Mouse (Mus musculus) neural tube, embryonic 13.5 days (tissue): ENCODE measurements around the gene Bsg. TPM values are rescaled to one million over a fixed set of nuclear protein-coding genes. Genes with fewer than 3 reads are reported as not detected.

ENCODE experiments used
- ATAC-seq: fragments of 200-750 bp; cut with Nextera tagmentation; 2 replicates; pipeline ENCODE4 v1.8.0; 2017; ENCODE audit warnings: low read depth, mild to moderate bottlenecking, moderate TSS enrichment, moderate library complexity
- H3K27ac ChIP-seq: fragments of 300-500 bp; sonication (generic); replicated peaks from 2 replicates; pipeline ENCODE4 v1.5.1; 2015; ENCODE audit warnings: moderate library complexity, mild to moderate bottlenecking, inconsistent platforms
- H3K27me3 ChIP-seq: fragments of 300-500 bp; sonication (generic); 2 replicates; pipeline ENCODE4 v1.6.1; 2015; ENCODE audit warnings: mild to moderate bottlenecking, inconsistent platforms
- H3K36me3 ChIP-seq: fragments of 300-500 bp; sonication (generic); 2 replicates; pipeline ENCODE4 v1.6.1; 2015; ENCODE audit warnings: mild to moderate bottlenecking, inconsistent platforms
- H3K4me1 ChIP-seq: fragments of 300-500 bp; sonication (generic); replicated peaks from 2 replicates; pipeline ENCODE4 v1.6.1; 2015; ENCODE audit warnings: inconsistent platforms
- H3K4me2 ChIP-seq: fragments of 300-500 bp; sonication (generic); 2 replicates; pipeline ENCODE4 v1.6.1; 2015; ENCODE audit warnings: inconsistent platforms, mild to moderate bottlenecking, moderate library complexity
- H3K4me3 ChIP-seq: fragments of 300-500 bp; sonication (generic); 2 replicates; pipeline ENCODE4 v1.5.1; 2015; ENCODE audit warnings: mild to moderate bottlenecking, inconsistent platforms
- H3K9ac ChIP-seq: fragments of 300-500 bp; sonication (generic); 2 replicates; pipeline ENCODE4 v1.6.1; 2015; ENCODE audit warnings: moderate library complexity, mild to moderate bottlenecking, inconsistent platforms
- H3K9me3 ChIP-seq: fragments of 300-500 bp; sonication (generic); 2 replicates; pipeline ENCODE4 v1.6.1; 2016; ENCODE audit warnings: inconsistent platforms
- WGBS: fragments of 180-500 bp; shearing (Covaris S2); methylation state at CpG from one replicate; pipeline ENCODE4 v1.1.7; 2015; 5-methylcytosine and 5-hydroxymethylcytosine counted together
- polyA plus RNA-seq: library from polyadenylated mRNA; unstranded; fragments of >200 nt; fragmentation: Nextera tagmentation; extraction: Ambion mirVana; gene quantifications from 2 replicates; pipeline ENCODE4 v1.2.1, GENCODE M21; 2015

The Bsg gene
- polyA plus RNA-seq, 1 experiment from 2014 or later: 762 TPM

- Histone ChIP-seq H3K4me1 (no peaks in the 10 kb centered on the region), H3K27ac (no peak overlapping the region), H3K9ac (no peak overlapping the region), H3K27me3 (no peaks in the 10 kb centered on the region), H3K4me2 (no peak overlapping the region), H3K4me3 (no peak overlapping the region), H3K36me3 (peaks cover 28% of the 10 kb centered on the region), H3K9me3 (0 out of 2 replicates have a peak, but pooled peaks cover 2% of the 10 kb centered on the region)
- WGBS: 76% methylated on average over 28 of the region's 28 CpGs
- no peak for ATAC-seq
Measured at GRCm38 (mm10) chr10:79728323-79729249, 24.3 kb downstream of the Bsg start.

- H3K4me1 ChIP-seq: no peaks in the 10 kb centered on the region
- no peak overlapping the region for H3K27ac ChIP-seq
- H3K36me3 ChIP-seq: peaks cover 36% of the 10 kb centered on the region
- WGBS: 81% methylated on average over 13 of the region's 13 CpGs
- H3K27me3 ChIP-seq: 0 out of 2 replicates have a peak, but pooled peaks cover under 1% of the 10 kb centered on the region
- ATAC-seq: no peak
- H3K4me3 ChIP-seq: no peak overlapping the region
- 0 out of 2 replicates have a peak, but pooled peaks cover 2% of the 10 kb centered on the region for H3K9me3 ChIP-seq
- H3K4me2 ChIP-seq: no peak overlapping the region
- H3K9ac ChIP-seq: no peak overlapping the region
Measured at GRCm38 (mm10) chr10:79729357-79729965, 25.2 kb downstream of the Bsg start.

GRCm38 (mm10) chr10:79732500-79732899, 28.2 kb downstream of the Bsg start:
- no peak overlapping the region for H3K9ac ChIP-seq
- H3K4me1 ChIP-seq: no peaks in the 10 kb centered on the region
- ATAC-seq: no peak
- peaks cover 67% of the 10 kb centered on the region for H3K36me3 ChIP-seq
- peaks cover 20% of the 10 kb centered on the region for H3K27me3 ChIP-seq
- H3K4me3 ChIP-seq: no peak overlapping the region
- H3K27ac ChIP-seq: no peak overlapping the region
- WGBS: 90% methylated on average over 1 of the region's 1 CpGs
- 0 out of 2 replicates have a peak, but pooled peaks cover 19% of the 10 kb centered on the region for H3K9me3 ChIP-seq
- H3K4me2 ChIP-seq: no peak overlapping the region

GRCm38 (mm10) chr10:79733847-79734246, 29.6 kb downstream of the Bsg start:
- no peak overlapping the region for H3K4me2 ChIP-seq
- H3K9me3 ChIP-seq: peaks cover 30% of the 10 kb centered on the region
- 96% methylated on average over 15 of the region's 15 CpGs for WGBS
- H3K36me3 ChIP-seq: peaks cover 80% of the 10 kb centered on the region
- no peak overlapping the region for H3K4me3 ChIP-seq
- no peak for ATAC-seq
- no peak overlapping the region for H3K27ac ChIP-seq
- no peaks in the 10 kb centered on the region for H3K4me1 ChIP-seq
- H3K9ac ChIP-seq: no peak overlapping the region
- peaks cover 20% of the 10 kb centered on the region for H3K27me3 ChIP-seq

GRCm38 (mm10) chr10:79735361-79735760, 31.1 kb downstream of the Bsg start:
- Histone ChIP-seq H3K9me3 (peaks cover 44% of the 10 kb centered on the region), H3K4me3 (no peak overlapping the region), H3K4me1 (no peaks in the 10 kb centered on the region), H3K9ac (no peak overlapping the region), H3K27me3 (peaks cover 20% of the 10 kb centered on the region), H3K36me3 (peaks cover 95% of the 10 kb centered on the region), H3K4me2 (no peak overlapping the region), H3K27ac (no peak overlapping the region)
- 21% methylated on average over 51 of the region's 52 CpGs for WGBS
- ATAC-seq: no peak

- H3K27ac ChIP-seq: no peak overlapping the region
- WGBS: 86% methylated on average over 14 of the region's 14 CpGs
- H3K27me3 ChIP-seq: peaks cover 20% of the 10 kb centered on the region
Measured at GRCm38 (mm10) chr10:79736706-79737105, 32.4 kb downstream of the Bsg start.

GRCm38 (mm10) chr10:79738259-79738658, 34.0 kb downstream of the Bsg start:
- ATAC-seq: no peak
- peaks cover 42% of the 10 kb centered on the region for H3K9me3 ChIP-seq
- H3K9ac ChIP-seq: no peak overlapping the region

More at GRCm38 (mm10) chr10:79736706-79737105, 32.4 kb downstream of the Bsg start:
- H3K4me2 ChIP-seq: no peak overlapping the region
- peaks cover 45% of the 10 kb centered on the region for H3K9me3 ChIP-seq
- peaks cover 99% of the 10 kb centered on the region for H3K36me3 ChIP-seq
- no peak for ATAC-seq
- no peak overlapping the region for H3K4me3 ChIP-seq
- no peak overlapping the region for H3K9ac ChIP-seq
- H3K4me1 ChIP-seq: no peaks in the 10 kb centered on the region

GRCm38 (mm10) chr10:79739234-79739633, 34.9 kb downstream of the Bsg start:
- no peak for ATAC-seq
- Histone ChIP-seq H3K4me3 (no peak overlapping the region), H3K4me2 (no peak overlapping the region), H3K9ac (no peak overlapping the region), H3K27ac (no peak overlapping the region), H3K9me3 (peaks cover 42% of the 10 kb centered on the region), H3K27me3 (peaks cover 20% of the 10 kb centered on the region), H3K4me1 (no peaks in the 10 kb centered on the region), H3K36me3 (peaks cover 100% of the 10 kb centered on the region)
- WGBS: 96% methylated on average over 28 of the region's 28 CpGs

More at GRCm38 (mm10) chr10:79738259-79738658, 34.0 kb downstream of the Bsg start:
- Histone ChIP-seq H3K36me3 (peaks cover 100% of the 10 kb centered on the region), H3K27me3 (peaks cover 20% of the 10 kb centered on the region), H3K27ac (no peak overlapping the region), H3K4me2 (no peak overlapping the region), H3K4me1 (no peaks in the 10 kb centered on the region), H3K4me3 (no peak overlapping the region)
- WGBS: 89% methylated on average over 10 of the region's 10 CpGs

- H3K27me3 ChIP-seq: peaks cover 6% of the 10 kb centered on the region
- peaks cover 33% of the 10 kb centered on the region for H3K9me3 ChIP-seq
- H3K4me3 ChIP-seq: no peak overlapping the region
- H3K27ac ChIP-seq: no peak overlapping the region
- no peak for ATAC-seq
- no peak overlapping the region for H3K9ac ChIP-seq
- WGBS: 61% methylated on average over 11 of the region's 11 CpGs
- H3K4me2 ChIP-seq: no peak overlapping the region
- H3K36me3 ChIP-seq: peaks cover 88% of the 10 kb centered on the region
- peaks cover 9% of the 10 kb centered on the region for H3K4me1 ChIP-seq
Measured at GRCm38 (mm10) chr10:79740863-79741262, 36.6 kb downstream of the Bsg start.

- peaks cover 16% of the 10 kb centered on the region for H3K4me1 ChIP-seq
- H3K4me2 ChIP-seq: no peak overlapping the region
- H3K27me3 ChIP-seq: no peaks in the 10 kb centered on the region
- ATAC-seq: no peak
- no peak overlapping the region for H3K4me3 ChIP-seq
- peaks cover 65% of the 10 kb centered on the region for H3K36me3 ChIP-seq
- peaks cover 21% of the 10 kb centered on the region for H3K9me3 ChIP-seq
- WGBS: 90% methylated on average over 11 of the region's 11 CpGs
- H3K9ac ChIP-seq: no peak overlapping the region
- H3K27ac ChIP-seq: no peak overlapping the region
Measured at GRCm38 (mm10) chr10:79743161-79743560, 38.9 kb downstream of the Bsg start.

- Histone ChIP-seq H3K27me3 (no peaks in the 10 kb centered on the region), H3K4me1 (peaks cover 16% of the 10 kb centered on the region), H3K4me2 (no peak overlapping the region), H3K27ac (no peak overlapping the region), H3K36me3 (peaks cover 59% of the 10 kb centered on the region), H3K4me3 (no peak overlapping the region), H3K9me3 (peaks cover 15% of the 10 kb centered on the region; the same call in 1 of the 2 replicates), H3K9ac (no peak overlapping the region)
- ATAC-seq: no peak
- 95% methylated on average over 15 of the region's 15 CpGs for WGBS
Measured at GRCm38 (mm10) chr10:79743650-79744365, 39.5 kb downstream of the Bsg start.

GRCm38 (mm10) chr10:79745411-79745810, 41.1 kb downstream of the Bsg start:
- Histone ChIP-seq H3K4me1 (peaks cover 16% of the 10 kb centered on the region), H3K9ac (peak overlapping the region; percentile 66; the same call in 1 of the 2 replicates), H3K4me3 (peak overlapping the region; percentile 53), H3K27ac (no peak overlapping the region), H3K36me3 (peaks cover 43% of the 10 kb centered on the region), H3K4me2 (peak overlapping the region; percentile 79), H3K9me3 (no peaks in the 10 kb centered on the region), H3K27me3 (no peaks in the 10 kb centered on the region)
- WGBS: 94% methylated on average over 3 of the region's 3 CpGs
- no peak for ATAC-seq
